Mouse (Mus musculus): ENCODE data around the gene Aaed1. TPM values are rescaled to one million over a fixed set of nuclear protein-coding genes. Genes with fewer than 3 reads are reported as not detected.
"Not testable (repeated sequence)": the region's sequence is repeated elsewhere in the genome, so short reads cannot be mapped to it uniquely, and the experiment has no call there.

The Aaed1 gene
- polyA plus RNA-seq, 1 experiment = 25.5 TPM

GRCm38 (mm10) chr13:64268384-64268783, 44.1 kb downstream of the Aaed1 start:
- DNase-seq = no peak
- Histone ChIP-seq H3K4me1 (ENCODE audit: control insufficient read depth, insufficient read depth, low read length) (peaks cover 3% of the 10 kb centered on the region; the same call in 1 of the 2 replicates), H3K27ac (ENCODE audit: insufficient read depth, low read depth, low read length) (no peak overlapping the region), H3K36me3 (ENCODE audit: control insufficient read depth, insufficient read depth, low read length) (no peaks in the 10 kb centered on the region), H3K27me3 (replicated peaks; ENCODE audit: control insufficient read depth, insufficient read depth, low read length) (no peaks in the 10 kb centered on the region), H3K4me3 (ENCODE audit: insufficient read depth, low read depth, low read length) (no peak overlapping the region)
- WGBS = 77% methylated on average over 4 of the region's 4 CpGs
- TF ChIP-seq CTCF (conservative IDR thresholded peaks at IDR 0.05; ENCODE audit: insufficient read depth, insufficient read length, low read depth, low read length) (no peak), POLR2A (IDR thresholded peaks at IDR 0.05; ENCODE audit: low read depth, low read length) (no peak)

GRCm38 (mm10) chr13:64267151-64267550, 45.4 kb downstream of the Aaed1 start:
- WGBS = 45% methylated on average over 9 of the region's 9 CpGs
- TF ChIP-seq CTCF (conservative IDR thresholded peaks at IDR 0.05; ENCODE audit: insufficient read depth, insufficient read length, low read depth, low read length) (no peak), POLR2A (IDR thresholded peaks at IDR 0.05; ENCODE audit: low read depth, low read length) (no peak)
- no peak for DNase-seq

GRCm38 (mm10) chr13:64264586-64264985, 47.9 kb downstream of the Aaed1 start:
- WGBS = 93% methylated on average over 6 of the region's 6 CpGs

More at GRCm38 (mm10) chr13:64267151-64267550, 45.4 kb downstream of the Aaed1 start:
- Histone ChIP-seq H3K36me3 (ENCODE audit: control insufficient read depth, insufficient read depth, low read length) (no peaks in the 10 kb centered on the region), H3K27me3 (replicated peaks; ENCODE audit: control insufficient read depth, insufficient read depth, low read length) (no peaks in the 10 kb centered on the region), H3K4me1 (ENCODE audit: control insufficient read depth, insufficient read depth, low read length) (peaks cover 3% of the 10 kb centered on the region; the same call in 1 of the 2 replicates), H3K4me3 (ENCODE audit: insufficient read depth, low read depth, low read length) (no peak overlapping the region), H3K27ac (ENCODE audit: insufficient read depth, low read depth, low read length) (no peak overlapping the region)

GRCm38 (mm10) chr13:64259903-64260302, 52.6 kb downstream of the Aaed1 start:
- no peak for TF ChIP-seq CTCF (conservative IDR thresholded peaks at IDR 0.05; ENCODE audit: insufficient read depth, insufficient read length, low read depth, low read length)
- TF ChIP-seq POLR2A (IDR thresholded peaks at IDR 0.05; ENCODE audit: low read depth, low read length) = no peak
- Histone ChIP-seq H3K27me3 (replicated peaks; ENCODE audit: control insufficient read depth, insufficient read depth, low read length) (no peaks in the 10 kb centered on the region), H3K36me3 (ENCODE audit: control insufficient read depth, insufficient read depth, low read length) (no peaks in the 10 kb centered on the region), H3K4me3 (ENCODE audit: insufficient read depth, low read depth, low read length) (no peak overlapping the region), H3K4me1 (ENCODE audit: control insufficient read depth, insufficient read depth, low read length) (peaks cover 11% of the 10 kb centered on the region), H3K27ac (ENCODE audit: insufficient read depth, low read depth, low read length) (peak overlapping the region; percentile 36; the same call in 1 of the 2 replicates)
- DNase-seq = peak; percentile 77
- 49% methylated on average over 7 of the region's 7 CpGs for WGBS

More at GRCm38 (mm10) chr13:64264586-64264985, 47.9 kb downstream of the Aaed1 start:
- TF ChIP-seq POLR2A (IDR thresholded peaks at IDR 0.05; ENCODE audit: low read depth, low read length) = no peak
- no peak for TF ChIP-seq CTCF (conservative IDR thresholded peaks at IDR 0.05; ENCODE audit: insufficient read depth, insufficient read length, low read depth, low read length)
- Histone ChIP-seq H3K4me1 (ENCODE audit: control insufficient read depth, insufficient read depth, low read length) (peaks cover 11% of the 10 kb centered on the region), H3K36me3 (ENCODE audit: control insufficient read depth, insufficient read depth, low read length) (no peaks in the 10 kb centered on the region), H3K27ac (ENCODE audit: insufficient read depth, low read depth, low read length) (no peak overlapping the region), H3K4me3 (ENCODE audit: insufficient read depth, low read depth, low read length) (no peak overlapping the region), H3K27me3 (replicated peaks; ENCODE audit: control insufficient read depth, insufficient read depth, low read length) (no peaks in the 10 kb centered on the region)
- DNase-seq = no peak

GRCm38 (mm10) chr13:64258516-64258821, 54.0 kb downstream of the Aaed1 start:
- no peaks in the 10 kb centered on the region for H3K36me3 ChIP-seq (ENCODE audit: control insufficient read depth, insufficient read depth, low read length)
- H3K27me3 ChIP-seq (replicated peaks; ENCODE audit: control insufficient read depth, insufficient read depth, low read length) = no peaks in the 10 kb centered on the region
- WGBS = 73% methylated on average over 4 of the region's 4 CpGs
- no peak overlapping the region for H3K27ac ChIP-seq (ENCODE audit: insufficient read depth, low read depth, low read length)
- TF ChIP-seq POLR2A (IDR thresholded peaks at IDR 0.05; ENCODE audit: low read depth, low read length) (no peak), CTCF (conservative IDR thresholded peaks at IDR 0.05; ENCODE audit: insufficient read depth, insufficient read length, low read depth, low read length) (no peak)
- peaks cover 8% of the 10 kb centered on the region for H3K4me1 ChIP-seq (ENCODE audit: control insufficient read depth, insufficient read depth, low read length)
- no peak overlapping the region for H3K4me3 ChIP-seq (ENCODE audit: insufficient read depth, low read depth, low read length)
- no peak for DNase-seq

- no peak for DNase-seq
- TF ChIP-seq CTCF (conservative IDR thresholded peaks at IDR 0.05; ENCODE audit: insufficient read depth, insufficient read length, low read depth, low read length) (no peak), POLR2A (IDR thresholded peaks at IDR 0.05; ENCODE audit: low read depth, low read length) (no peak)
- H3K36me3 ChIP-seq (ENCODE audit: control insufficient read depth, insufficient read depth, low read length) = no peaks in the 10 kb centered on the region
- H3K4me1 ChIP-seq (ENCODE audit: control insufficient read depth, insufficient read depth, low read length) = peaks cover 8% of the 10 kb centered on the region
- H3K27ac ChIP-seq (ENCODE audit: insufficient read depth, low read depth, low read length) = no peak overlapping the region
- no peak overlapping the region for H3K4me3 ChIP-seq (ENCODE audit: insufficient read depth, low read depth, low read length)
- no peaks in the 10 kb centered on the region for H3K27me3 ChIP-seq (replicated peaks; ENCODE audit: control insufficient read depth, insufficient read depth, low read length)
- WGBS = 60% methylated on average over 5 of the region's 5 CpGs
Measured at GRCm38 (mm10) chr13:64257814-64258515, 54.5 kb downstream of the Aaed1 start.

- H3K4me3 ChIP-seq (ENCODE audit: insufficient read depth, low read depth, low read length) = no peak overlapping the region
- H3K27ac ChIP-seq (ENCODE audit: insufficient read depth, low read depth, low read length) = no peak overlapping the region
- no peaks in the 10 kb centered on the region for H3K27me3 ChIP-seq (replicated peaks; ENCODE audit: control insufficient read depth, insufficient read depth, low read length)
- peaks cover 8% of the 10 kb centered on the region for H3K4me1 ChIP-seq (ENCODE audit: control insufficient read depth, insufficient read depth, low read length)
- TF ChIP-seq POLR2A (IDR thresholded peaks at IDR 0.05; ENCODE audit: low read depth, low read length) (no peak), CTCF (conservative IDR thresholded peaks at IDR 0.05; ENCODE audit: insufficient read depth, insufficient read length, low read depth, low read length) (no peak)
- WGBS = 65% methylated on average over 12 of the region's 12 CpGs
- no peaks in the 10 kb centered on the region for H3K36me3 ChIP-seq (ENCODE audit: control insufficient read depth, insufficient read depth, low read length)
- no peak for DNase-seq
Measured at GRCm38 (mm10) chr13:64257010-64257813, 55.3 kb downstream of the Aaed1 start.

GRCm38 (mm10) chr13:64254185-64254584, 58.3 kb downstream of the Aaed1 start:
- not testable (repeated sequence) for H3K27me3 ChIP-seq (replicated peaks; ENCODE audit: control insufficient read depth, insufficient read depth, low read length); H3K4me1 ChIP-seq (ENCODE audit: control insufficient read depth, insufficient read depth, low read length); DNase-seq; H3K27ac ChIP-seq (ENCODE audit: insufficient read depth, low read depth, low read length); H3K36me3 ChIP-seq (ENCODE audit: control insufficient read depth, insufficient read depth, low read length); H3K4me3 ChIP-seq (ENCODE audit: insufficient read depth, low read depth, low read length)
- WGBS = 81% methylated on average over 10 of the region's 11 CpGs

Data from kidney, adult 2 months (tissue).